Mouse (Mus musculus): ENCODE results near the gene Rhebl1. TPM values are rescaled to one million over a fixed set of nuclear protein-coding genes. Genes with fewer than 3 reads are reported as not detected.

Rhebl1 gene
- polyA plus RNA-seq, 1 experiment from 2014 or later: 2.9 TPM

GRCm38 (mm10) chr15:98843595-98844223, 50.6 kb downstream of the Rhebl1 start:
- Histone ChIP-seq H3K9ac (no peak overlapping the region), H3K9me3 (replicated peaks) (no peaks in the 10 kb centered on the region), H3K4me3 (replicated peaks) (no peak overlapping the region), H3K4me1 (replicated peaks) (peaks cover 16% of the 10 kb centered on the region), H3K27me3 (no peaks in the 10 kb centered on the region), H3K27ac (replicated peaks) (no peak overlapping the region), H3K4me2 (no peak overlapping the region), H3K36me3 (replicated peaks) (peaks cover 100% of the 10 kb centered on the region)
- WGBS (ENCODE audit: insufficient replicate concordance): 86% methylated on average over 11 of the region's 11 CpGs
- peak; percentile 5; the same call in 1 of the 2 replicates for ATAC-seq (ENCODE audit: insufficient read depth)

GRCm38 (mm10) chr15:98839671-98840585, 54.4 kb downstream of the Rhebl1 start:
- H3K4me1 ChIP-seq (replicated peaks): peaks cover 51% of the 10 kb centered on the region
- ATAC-seq (ENCODE audit: insufficient read depth): no peak
- no peak overlapping the region for H3K9ac ChIP-seq
- no peaks in the 10 kb centered on the region for H3K27me3 ChIP-seq
- H3K36me3 ChIP-seq (replicated peaks): peaks cover 100% of the 10 kb centered on the region
- no peak overlapping the region for H3K4me3 ChIP-seq (replicated peaks)
- H3K27ac ChIP-seq (replicated peaks): peak overlapping the region; percentile 89; the same call in 1 of the 2 replicates
- 88% methylated on average over 30 of the region's 30 CpGs for WGBS (ENCODE audit: insufficient replicate concordance)
- no peak overlapping the region for H3K4me2 ChIP-seq
- H3K9me3 ChIP-seq (replicated peaks): no peaks in the 10 kb centered on the region

GRCm38 (mm10) chr15:98839161-98839560, 55.2 kb downstream of the Rhebl1 start:
- H3K4me3 ChIP-seq (replicated peaks): no peak overlapping the region
- ATAC-seq (ENCODE audit: insufficient read depth): no peak
- no peak overlapping the region for H3K4me2 ChIP-seq
- no peaks in the 10 kb centered on the region for H3K27me3 ChIP-seq
- H3K27ac ChIP-seq (replicated peaks): peak overlapping the region; percentile 89; the same call in 1 of the 2 replicates
- peaks cover 100% of the 10 kb centered on the region for H3K36me3 ChIP-seq (replicated peaks)
- H3K9me3 ChIP-seq (replicated peaks): no peaks in the 10 kb centered on the region
- no peak overlapping the region for H3K9ac ChIP-seq
- H3K4me1 ChIP-seq (replicated peaks): peaks cover 45% of the 10 kb centered on the region
- WGBS (ENCODE audit: insufficient replicate concordance): 92% methylated on average over 14 of the region's 14 CpGs

- peaks cover 98% of the 10 kb centered on the region for H3K36me3 ChIP-seq (replicated peaks)
- peaks cover 54% of the 10 kb centered on the region for H3K4me1 ChIP-seq (replicated peaks)
- H3K9me3 ChIP-seq (replicated peaks): no peaks in the 10 kb centered on the region
- WGBS (ENCODE audit: insufficient replicate concordance): 42% methylated on average over 4 of the region's 4 CpGs
- H3K27ac ChIP-seq (replicated peaks): peak overlapping the region; percentile 89
- H3K9ac ChIP-seq: peak overlapping the region; percentile 23; the same call in 1 of the 2 replicates
- peak overlapping the region; percentile 57 for H3K4me2 ChIP-seq
- H3K27me3 ChIP-seq: no peaks in the 10 kb centered on the region
- peak; percentile 51 for ATAC-seq (ENCODE audit: insufficient read depth)
- H3K4me3 ChIP-seq (replicated peaks): peak overlapping the region; percentile 29; the same call in 1 of the 2 replicates
Measured at GRCm38 (mm10) chr15:98837743-98838103, 56.6 kb downstream of the Rhebl1 start.

- peaks cover 59% of the 10 kb centered on the region for H3K4me1 ChIP-seq (replicated peaks)
- H3K27me3 ChIP-seq: no peaks in the 10 kb centered on the region
- peak overlapping the region; percentile 89 for H3K27ac ChIP-seq (replicated peaks)
- 66% methylated on average over 21 of the region's 21 CpGs for WGBS (ENCODE audit: insufficient replicate concordance)
- H3K9me3 ChIP-seq (replicated peaks): no peaks in the 10 kb centered on the region
- H3K4me2 ChIP-seq: peak overlapping the region; percentile 57
- H3K9ac ChIP-seq: peak overlapping the region; percentile 39; the same call in 1 of the 2 replicates
- peaks cover 92% of the 10 kb centered on the region for H3K36me3 ChIP-seq (replicated peaks)
- H3K4me3 ChIP-seq (replicated peaks): peak overlapping the region; percentile 29
- peak; percentile 90 for ATAC-seq (ENCODE audit: insufficient read depth)
Measured at GRCm38 (mm10) chr15:98837006-98837742, 57.2 kb downstream of the Rhebl1 start.

- no peak for ATAC-seq (ENCODE audit: insufficient read depth)
Measured at GRCm38 (mm10) chr15:98835291-98835690, 59.0 kb downstream of the Rhebl1 start.

GRCm38 (mm10) chr15:98834059-98834458, 60.3 kb downstream of the Rhebl1 start:
- no peak for ATAC-seq (ENCODE audit: insufficient read depth)
- Histone ChIP-seq H3K36me3 (replicated peaks) (peaks cover 64% of the 10 kb centered on the region), H3K27ac (replicated peaks) (peak overlapping the region; percentile 100; the same call in 1 of the 2 replicates), H3K4me3 (replicated peaks) (no peak overlapping the region), H3K27me3 (no peaks in the 10 kb centered on the region), H3K4me2 (no peak overlapping the region), H3K9me3 (replicated peaks) (no peaks in the 10 kb centered on the region), H3K4me1 (replicated peaks) (peaks cover 76% of the 10 kb centered on the region), H3K9ac (no peak overlapping the region)
- 85% methylated on average over 13 of the region's 13 CpGs for WGBS (ENCODE audit: insufficient replicate concordance)

More at GRCm38 (mm10) chr15:98835291-98835690, 59.0 kb downstream of the Rhebl1 start:
- H3K4me1 ChIP-seq (replicated peaks): peaks cover 66% of the 10 kb centered on the region
- H3K4me3 ChIP-seq (replicated peaks): no peak overlapping the region
- no peaks in the 10 kb centered on the region for H3K27me3 ChIP-seq
- WGBS (ENCODE audit: insufficient replicate concordance): 87% methylated on average over 14 of the region's 14 CpGs
- H3K9ac ChIP-seq: no peak overlapping the region
- H3K27ac ChIP-seq (replicated peaks): peak overlapping the region; percentile 89
- no peak overlapping the region for H3K4me2 ChIP-seq
- H3K9me3 ChIP-seq (replicated peaks): no peaks in the 10 kb centered on the region
- peaks cover 73% of the 10 kb centered on the region for H3K36me3 ChIP-seq (replicated peaks)

GRCm38 (mm10) chr15:98833281-98833680, 61.1 kb downstream of the Rhebl1 start:
- WGBS (ENCODE audit: insufficient replicate concordance): 57% methylated on average over 11 of the region's 11 CpGs
- peak overlapping the region; percentile 100 for H3K27ac ChIP-seq (replicated peaks)

GRCm38 (mm10) chr15:98832161-98833058, 61.9 kb downstream of the Rhebl1 start:
- Histone ChIP-seq H3K4me3 (replicated peaks) (peak overlapping the region; percentile 93), H3K36me3 (replicated peaks) (peaks cover 55% of the 10 kb centered on the region), H3K9ac (peak overlapping the region; percentile 37; the same call in 1 of the 2 replicates), H3K27ac (replicated peaks) (peak overlapping the region; percentile 100), H3K27me3 (no peaks in the 10 kb centered on the region), H3K4me1 (replicated peaks) (peaks cover 75% of the 10 kb centered on the region), H3K4me2 (peak overlapping the region; percentile 75), H3K9me3 (replicated peaks) (no peaks in the 10 kb centered on the region)
- no peak for ATAC-seq (ENCODE audit: insufficient read depth)
- 13% methylated on average over 12 of the region's 12 CpGs for WGBS (ENCODE audit: insufficient replicate concordance)

More at GRCm38 (mm10) chr15:98833281-98833680, 61.1 kb downstream of the Rhebl1 start:
- Histone ChIP-seq H3K4me2 (peak overlapping the region; percentile 75; the same call in 1 of the 2 replicates), H3K27me3 (no peaks in the 10 kb centered on the region), H3K9me3 (replicated peaks) (no peaks in the 10 kb centered on the region), H3K36me3 (replicated peaks) (peaks cover 59% of the 10 kb centered on the region), H3K9ac (peak overlapping the region; percentile 37; the same call in 1 of the 2 replicates), H3K4me3 (replicated peaks) (no peak overlapping the region), H3K4me1 (replicated peaks) (peaks cover 75% of the 10 kb centered on the region)
- ATAC-seq (ENCODE audit: insufficient read depth): no peak

- Histone ChIP-seq H3K27ac (replicated peaks) (peak overlapping the region; percentile 100), H3K4me1 (replicated peaks) (peaks cover 75% of the 10 kb centered on the region), H3K9ac (peak overlapping the region; percentile 91), H3K4me2 (peak overlapping the region; percentile 75), H3K9me3 (replicated peaks) (no peaks in the 10 kb centered on the region), H3K36me3 (replicated peaks) (peaks cover 47% of the 10 kb centered on the region), H3K27me3 (no peaks in the 10 kb centered on the region), H3K4me3 (replicated peaks) (peak overlapping the region; percentile 93)
- peak; percentile 7; the same call in 1 of the 2 replicates for ATAC-seq (ENCODE audit: insufficient read depth)
- WGBS (ENCODE audit: insufficient replicate concordance): 4% methylated on average over 9 of the region's 9 CpGs
Measured at GRCm38 (mm10) chr15:98831684-98832035, 62.7 kb downstream of the Rhebl1 start.

Measured in liver, embryonic 15.5 days (tissue).